Mouse (Mus musculus): ENCODE measurements around the gene Kcnk16. TPM values are rescaled to one million over a fixed set of nuclear protein-coding genes. Genes with fewer than 3 reads are reported as not detected.

Kcnk16 gene
- polyA plus RNA-seq, 1 experiment from 2014 or later, result 0.32 TPM

DNA sequence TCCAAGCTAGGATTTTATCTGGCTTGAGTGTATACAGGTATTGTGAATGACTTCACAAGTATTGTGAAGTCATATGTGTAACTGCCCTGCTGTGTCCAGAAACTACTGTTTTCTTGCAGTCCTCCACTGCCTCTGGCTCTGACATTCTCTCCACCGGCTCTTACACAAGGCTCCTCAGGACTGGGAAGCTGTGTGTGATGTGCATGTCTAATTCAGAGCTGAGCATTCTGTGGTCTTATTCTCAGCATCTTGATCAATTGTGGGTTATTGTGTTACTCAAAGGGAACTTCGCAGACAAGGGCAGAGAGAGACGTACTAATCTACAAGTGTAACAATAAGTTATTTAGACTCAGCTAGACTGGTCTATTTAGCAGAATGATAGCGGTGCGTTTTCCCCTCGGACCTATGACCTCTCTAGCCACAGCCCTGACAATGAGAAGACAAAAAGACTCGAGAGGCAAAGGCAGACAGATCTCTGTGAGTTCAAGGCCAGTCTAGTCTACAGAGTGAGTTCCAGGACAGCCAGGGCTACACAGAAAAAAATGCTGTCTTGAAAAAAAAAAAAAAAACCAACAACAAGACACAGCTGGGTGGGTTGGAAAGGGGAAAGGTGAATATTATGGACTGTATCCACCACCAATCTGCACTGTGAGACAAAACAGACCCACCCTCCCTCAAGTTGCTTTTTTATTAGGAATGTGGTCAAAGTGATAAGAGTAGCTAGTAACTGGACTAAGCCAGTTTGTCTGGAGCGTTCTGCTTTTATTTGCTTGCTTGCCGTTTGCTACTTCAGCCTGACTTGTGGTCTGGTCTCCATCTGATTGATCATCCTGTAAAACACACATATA, 57.0 kb downstream of the Kcnk16 start:
- no peak for DNase-seq (ENCODE audit: low spot score)
- Histone ChIP-seq H3K4me3 (no peak overlapping the region), H3K9me3 (no peaks in the 10 kb centered on the region), H3K4me1 (peaks cover 9% of the 10 kb centered on the region), H3K27ac (replicated peaks) (no peak overlapping the region), H3K27me3 (replicated peaks; ENCODE audit: low read depth, poor library complexity, severe bottlenecking) (no peaks in the 10 kb centered on the region), H3K36me3 (replicated peaks) (no peaks in the 10 kb centered on the region)
- 61% methylated on average over 9 of the region's 9 CpGs for WGBS

Other genes starting within 250 kb of the Kcnk16 start
- 9.2 and 11.1 TPM in 2 replicates for gene Saysd1, start 130.7 kb downstream of the Kcnk16 start, polyA plus RNA-seq (2016; fragmentation: Nextera tagmentation; extraction: Ambion mirVana)
- gene Kcnk5, start 87.4 kb downstream of the Kcnk16 start, polyA plus RNA-seq (2016; fragmentation: Nextera tagmentation; extraction: Ambion mirVana), result 9.3 and 10.7 TPM in 2 replicates
- gene Nudt13, start 25.5 kb upstream of the Kcnk16 start, polyA plus RNA-seq (2016; fragmentation: Nextera tagmentation; extraction: Ambion mirVana), result 13.1 and 14.2 TPM in 2 replicates
- 76.1 and 76.7 TPM in 2 replicates for gene Ecd, start 78.9 kb upstream of the Kcnk16 start, polyA plus RNA-seq (2016; fragmentation: Nextera tagmentation; extraction: Ambion mirVana)
- gene Fam149b, start 79.0 kb upstream of the Kcnk16 start, polyA plus RNA-seq (2016; fragmentation: Nextera tagmentation; extraction: Ambion mirVana), result 42.8 and 45.4 TPM in 2 replicates
- 286 and 298 TPM in 2 replicates for gene Dnajc9, start 119.7 kb upstream of the Kcnk16 start, polyA plus RNA-seq (2016; fragmentation: Nextera tagmentation; extraction: Ambion mirVana)
- gene Mrps16, start 124.4 kb upstream of the Kcnk16 start, polyA plus RNA-seq (2016; fragmentation: Nextera tagmentation; extraction: Ambion mirVana), result 81.2 and 86.5 TPM in 2 replicates
- gene Cfap70, start 183.0 kb upstream of the Kcnk16 start, polyA plus RNA-seq (2016; fragmentation: Nextera tagmentation; extraction: Ambion mirVana), result 0.47 and 1.1 TPM in 2 replicates
- gene Anxa7, start 210.9 kb upstream of the Kcnk16 start, polyA plus RNA-seq (2016; fragmentation: Nextera tagmentation; extraction: Ambion mirVana), result 22.7 and 27.0 TPM in 2 replicates
- gene Mss51, start 227.7 kb upstream of the Kcnk16 start, polyA plus RNA-seq (2016; fragmentation: Nextera tagmentation; extraction: Ambion mirVana), result 0.67 and 1.3 TPM in 2 replicates